Mouse (Mus musculus) lung, postnatal 0 days (tissue): ENCODE data around the gene Top2a. TPM values are rescaled to one million over a fixed set of nuclear protein-coding genes. Genes with fewer than 3 reads are reported as not detected.

Source experiments
- ATAC-seq: fragments of 200-750 bp; cut with Nextera tagmentation; 2 replicates; pipeline ENCODE4 v1.8.0; 2017; ENCODE audit warnings: moderate library complexity
- DNase-seq: peaks from one replicate; pipeline ENCODE4 v3.0.0-alpha.2; 2016; ENCODE audit warnings: low spot score
- H3K27ac ChIP-seq: fragments of 300-500 bp; sonication (generic); 2 replicates; pipeline ENCODE4 v1.5.1; 2014; ENCODE audit warnings: antibody characterized with exemption, mild to moderate bottlenecking, low read length, mixed read lengths
- H3K27me3 ChIP-seq: fragments of 300-500 bp; sonication (generic); replicated peaks from 2 replicates; pipeline ENCODE4 v1.6.1; 2014; ENCODE audit warnings: low read length, mixed read lengths; ENCODE audit not compliant: insufficient read depth
- H3K36me3 ChIP-seq: fragments of 300-500 bp; sonication (generic); 2 replicates; pipeline ENCODE4 v1.6.1; 2014; ENCODE audit warnings: low read length, mixed read lengths; ENCODE audit not compliant: insufficient read depth
- H3K4me1 ChIP-seq: fragments of 300-500 bp; sonication (generic); 2 replicates; pipeline ENCODE4 v1.6.1; 2014; ENCODE audit warnings: antibody characterized with exemption, low read depth, low read length, mixed read lengths; ENCODE audit not compliant: insufficient read depth
- H3K4me2 ChIP-seq: fragments of 300-500 bp; sonication (generic); replicated peaks from 2 replicates; pipeline ENCODE4 v1.6.1; 2014; ENCODE audit warnings: low read depth, mild to moderate bottlenecking, low read length, moderate library complexity, mixed read lengths
- H3K4me3 ChIP-seq: fragments of 300-500 bp; sonication (generic); 2 replicates; pipeline ENCODE4 v1.5.1; 2014; ENCODE audit warnings: low read depth, low read length
- H3K9ac ChIP-seq: fragments of 300-500 bp; sonication (generic); replicated peaks from 2 replicates; pipeline ENCODE4 v1.6.1; 2014; ENCODE audit warnings: low read depth, mild to moderate bottlenecking
- H3K9me3 ChIP-seq: fragments of 300-500 bp; sonication (generic); 2 replicates; pipeline ENCODE4 v1.6.1; 2016; ENCODE audit warnings: low read length, mixed read lengths
- CTCF ChIP-seq: IDR thresholded peaks from 2 replicates; pipeline ENCODE4 v1.5.1; 2016; ENCODE audit warnings: antibody characterized with exemption, mild to moderate bottlenecking
- EP300 ChIP-seq: IDR thresholded peaks from 2 replicates; pipeline ENCODE4 v1.6.1; 2016; ENCODE audit warnings: antibody characterized with exemption, mild to moderate bottlenecking, control low read depth
- WGBS: fragments of 180-500 bp; shearing (Covaris S2); extraction: QIAGEN DNeasy Blood & Tissue Kit; methylation state at CpG from one replicate; pipeline ENCODE4 v1.1.7; 2014; 5-methylcytosine and 5-hydroxymethylcytosine counted together
- polyA plus RNA-seq: library from polyadenylated mRNA; unstranded; fragments of >200 nt; fragmentation: Nextera tagmentation; extraction: Ambion mirVana; gene quantifications from 2 replicates; pipeline ENCODE4 v1.2.1, GENCODE M21; 2015

The Top2a gene
- polyA plus RNA-seq, 1 experiment from 2014 or later, result 11.1 TPM

- Histone ChIP-seq H3K9ac (no peak overlapping the region), H3K4me2 (peak overlapping the region; percentile 34), H3K9me3 (no peaks in the 10 kb centered on the region), H3K27ac (peak overlapping the region; percentile 88), H3K36me3 (0 out of 2 replicates have a peak, but pooled peaks cover 5% of the 10 kb centered on the region), H3K27me3 (no peaks in the 10 kb centered on the region), H3K4me3 (no peak overlapping the region), H3K4me1 (peaks cover 44% of the 10 kb centered on the region)
- WGBS, result 37% methylated on average over 16 of the region's 16 CpGs
- 0 out of 2 replicates have a peak, but pooled peaks have one; percentile 43 for TF ChIP-seq EP300
- TF ChIP-seq CTCF, result no peak
- ATAC-seq, result peak; percentile 49
- DNase-seq, result peak; percentile 78
Observed at GRCm38 (mm10) chr11:98951026-98951906, 72.7 kb downstream of the Top2a start.

DNA sequence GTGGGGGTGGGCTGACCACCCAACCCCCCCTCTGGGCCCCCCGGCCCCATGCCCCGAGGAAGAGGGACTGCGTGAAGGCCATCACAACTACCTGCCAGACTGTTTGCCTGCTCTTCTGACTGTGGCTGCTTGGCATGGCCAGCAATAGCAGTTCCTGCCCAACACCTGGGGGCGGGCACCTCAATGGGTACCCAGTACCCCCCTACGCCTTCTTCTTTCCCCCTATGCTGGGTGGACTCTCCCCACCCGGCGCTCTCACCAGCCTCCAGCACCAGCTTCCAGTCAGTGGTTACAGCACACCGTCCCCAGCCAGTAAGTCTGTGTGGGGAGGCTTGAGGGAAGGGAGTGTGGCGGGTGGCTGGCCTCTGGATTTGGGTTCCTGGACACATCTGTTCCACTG is 73.5 kb downstream of the Top2a start:
- H3K27me3 ChIP-seq, result no peaks in the 10 kb centered on the region
- H3K4me1 ChIP-seq, result peaks cover 49% of the 10 kb centered on the region
- H3K9ac ChIP-seq, result no peak overlapping the region
- H3K4me3 ChIP-seq, result no peak overlapping the region
- WGBS, result 78% methylated on average over 6 of the region's 9 CpGs
- TF ChIP-seq CTCF, result no peak
- no peak for TF ChIP-seq EP300
- no peak for DNase-seq
- peak overlapping the region; percentile 88 for H3K27ac ChIP-seq
- H3K36me3 ChIP-seq, result 0 out of 2 replicates have a peak, but pooled peaks cover 5% of the 10 kb centered on the region
- no peak overlapping the region for H3K4me2 ChIP-seq
- no peak for ATAC-seq
- H3K9me3 ChIP-seq, result no peaks in the 10 kb centered on the region

DNA sequence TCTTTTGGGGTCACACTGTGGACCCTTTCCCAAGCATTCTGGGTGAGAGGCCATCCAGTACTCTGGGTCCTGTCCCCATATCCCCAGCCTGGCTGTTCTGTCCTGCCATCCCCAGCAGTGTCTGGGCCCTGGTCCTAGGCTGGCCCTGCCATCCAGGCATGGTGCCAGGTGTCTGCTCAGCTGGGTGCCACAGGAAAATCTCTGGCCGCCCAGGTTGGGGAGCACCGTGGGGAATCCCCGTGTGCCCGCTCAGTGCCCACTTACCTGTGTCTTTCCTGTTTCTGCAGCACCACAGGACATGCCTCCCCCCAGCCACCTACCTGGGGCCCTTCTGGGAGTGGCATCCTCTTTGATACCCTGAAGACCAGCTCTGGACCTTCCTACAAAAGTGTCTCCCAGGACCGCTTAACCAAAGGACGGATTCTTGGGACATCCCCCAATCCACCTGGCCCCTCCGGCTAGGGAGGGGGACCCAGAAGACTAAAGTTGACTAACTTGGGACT is 74.0 kb downstream of the Top2a start:
- Histone ChIP-seq H3K9me3 (no peaks in the 10 kb centered on the region), H3K9ac (no peak overlapping the region), H3K27me3 (no peaks in the 10 kb centered on the region), H3K4me2 (no peak overlapping the region), H3K4me3 (no peak overlapping the region), H3K4me1 (peaks cover 46% of the 10 kb centered on the region), H3K27ac (peak overlapping the region; percentile 88; the same call in 1 of the 2 replicates), H3K36me3 (0 out of 2 replicates have a peak, but pooled peaks cover 5% of the 10 kb centered on the region)
- 62% methylated on average over 6 of the region's 7 CpGs for WGBS
- TF ChIP-seq EP300, result no peak
- no peak for TF ChIP-seq CTCF
- DNase-seq (no peak), ATAC-seq (no peak)

GRCm38 (mm10) chr11:98949242-98949957 is 74.6 kb downstream of the Top2a start:
- TF ChIP-seq CTCF (no peak), EP300 (no peak)
- 0 out of 2 replicates have a peak overlapping the region, but pooled peaks have one; percentile 88 for H3K27ac ChIP-seq
- DNase-seq (peak; percentile 59), ATAC-seq (no peak)
- no peak overlapping the region for H3K4me3 ChIP-seq
- H3K36me3 ChIP-seq, result 0 out of 2 replicates have a peak, but pooled peaks cover 5% of the 10 kb centered on the region
- no peaks in the 10 kb centered on the region for H3K27me3 ChIP-seq
- H3K9me3 ChIP-seq, result no peaks in the 10 kb centered on the region
- WGBS, result 64% methylated on average over 11 of the region's 12 CpGs
- peaks cover 46% of the 10 kb centered on the region for H3K4me1 ChIP-seq
- H3K4me2 ChIP-seq, result no peak overlapping the region
- no peak overlapping the region for H3K9ac ChIP-seq

DNA sequence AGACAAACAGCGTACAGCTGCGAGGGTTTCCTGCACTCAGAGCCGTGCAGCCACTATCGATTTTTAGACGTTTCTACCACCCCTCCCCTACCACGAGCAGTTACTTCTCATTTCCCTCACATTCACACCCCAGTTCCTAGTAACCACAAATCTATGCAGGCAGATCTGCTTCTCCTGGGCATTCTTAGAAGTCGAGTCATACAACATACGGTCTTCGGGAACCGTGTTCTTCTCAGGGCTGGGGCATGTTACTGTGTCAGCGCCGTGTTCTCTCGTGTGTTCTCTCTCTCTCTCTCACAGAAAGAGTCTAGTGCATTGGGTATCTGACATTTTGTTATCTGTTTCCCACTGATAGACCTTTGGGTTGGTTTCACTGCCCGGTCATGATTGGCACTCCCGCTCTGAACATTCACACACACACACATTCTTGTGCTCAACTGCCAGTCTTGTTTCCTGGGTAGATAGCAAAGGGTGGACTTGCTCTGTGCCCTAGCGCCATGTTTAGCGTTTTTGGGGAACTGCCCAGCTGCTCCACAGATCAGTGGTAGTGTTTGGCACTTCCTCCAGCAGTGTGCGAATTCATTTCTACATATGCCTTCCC is 75.9 kb downstream of the Top2a start:
- Histone ChIP-seq H3K4me2 (no peak overlapping the region), H3K4me3 (no peak overlapping the region), H3K36me3 (0 out of 2 replicates have a peak, but pooled peaks cover 5% of the 10 kb centered on the region), H3K9me3 (no peaks in the 10 kb centered on the region), H3K9ac (no peak overlapping the region), H3K27me3 (no peaks in the 10 kb centered on the region), H3K4me1 (peaks cover 48% of the 10 kb centered on the region), H3K27ac (0 out of 2 replicates have a peak overlapping the region, but pooled peaks have one; percentile 9)
- DNase-seq (peak; percentile 31), ATAC-seq (no peak)
- WGBS, result 63% methylated on average over 18 of the region's 18 CpGs
- TF ChIP-seq EP300, result no peak
- no peak for TF ChIP-seq CTCF
